Mouse (Mus musculus) activated CD4-positive, CD25-positive, alpha-beta regulatory T cell (primary cell): ENCODE measurements around the gene Tmem95. TPM values are rescaled to one million over a fixed set of nuclear protein-coding genes. Genes with fewer than 3 reads are reported as not detected.

Experiments used
- polyA plus RNA-seq, 2 experiments: library from polyadenylated mRNA; unstranded; fragments of 100-300 nt; shearing (Covaris generic); gene quantifications; one replicate each; pipeline ENCODE4 v1.2.1; 2017

Gene Tmem95
- not detected for polyA plus RNA-seq

DNA sequence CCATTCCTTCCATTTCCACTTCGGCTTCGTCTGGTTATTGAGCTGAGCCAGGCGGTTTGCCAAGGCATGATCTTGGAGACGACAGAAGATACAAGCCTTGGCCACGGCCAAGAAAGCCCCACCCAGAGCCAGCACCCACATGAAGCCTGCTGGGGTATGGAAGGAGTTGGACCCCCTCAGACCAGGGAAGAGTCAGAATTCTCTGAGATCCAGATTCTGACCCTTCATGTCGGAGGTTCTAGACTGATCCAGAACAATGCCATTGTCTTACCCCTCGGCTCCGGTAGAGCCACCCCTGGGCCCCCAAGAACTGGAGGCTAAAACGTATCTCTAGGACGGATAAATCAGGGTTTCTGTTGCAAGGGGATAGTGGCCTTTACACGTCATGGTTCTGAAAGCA lies at the start of gene Tmem95:
Gene Tmem95, minus strand, starts transcription at position 141 of the 400 bp plus-strand sequence.

DNA sequence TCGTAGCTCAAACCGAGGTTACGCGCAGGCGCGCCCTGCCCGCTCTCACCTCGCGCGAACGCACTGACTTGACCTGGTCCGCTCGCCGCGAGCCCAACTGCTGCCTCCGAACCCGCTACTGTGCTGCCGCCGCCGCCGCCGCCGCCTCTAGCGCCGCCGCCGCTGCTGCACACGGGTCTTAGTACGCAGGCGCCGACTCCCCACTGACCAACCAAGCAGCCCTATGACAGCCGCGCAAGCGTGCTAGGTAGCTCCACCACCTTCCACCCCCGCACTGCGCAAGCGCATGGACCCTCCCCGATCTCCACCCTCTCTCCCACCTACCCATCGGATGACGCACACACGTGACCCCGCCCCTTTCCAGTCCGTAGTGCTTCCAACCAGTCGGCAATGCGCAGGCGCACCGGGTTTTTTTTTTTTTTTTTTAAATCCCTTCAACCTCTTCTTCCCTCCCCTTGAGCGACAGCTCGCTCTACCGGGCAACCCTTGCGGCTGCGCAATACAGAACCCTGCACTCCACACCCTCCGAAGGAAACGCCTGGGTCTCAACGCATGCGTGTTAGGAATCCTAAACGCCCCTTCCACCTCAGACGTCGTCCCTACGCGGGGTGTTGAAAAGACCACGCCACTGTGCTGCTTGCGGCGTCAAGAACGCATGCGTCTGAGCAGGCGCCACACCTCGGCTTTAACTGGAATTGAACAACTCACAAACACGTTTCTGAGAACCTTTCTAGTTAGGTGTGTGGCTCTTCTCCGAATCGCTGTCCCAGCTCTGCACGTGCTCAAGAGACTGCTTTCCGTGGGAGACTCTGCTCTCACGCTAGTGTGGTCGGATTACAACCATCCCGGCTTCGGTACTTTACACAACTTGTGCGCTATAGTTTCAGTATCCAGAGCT lies 43.5 kb upstream of the Tmem95 start, which contains the start of gene Eif5a:
Gene Eif5a, minus strand, starts transcription at position 845 of the 898 bp plus-strand sequence.

DNA sequence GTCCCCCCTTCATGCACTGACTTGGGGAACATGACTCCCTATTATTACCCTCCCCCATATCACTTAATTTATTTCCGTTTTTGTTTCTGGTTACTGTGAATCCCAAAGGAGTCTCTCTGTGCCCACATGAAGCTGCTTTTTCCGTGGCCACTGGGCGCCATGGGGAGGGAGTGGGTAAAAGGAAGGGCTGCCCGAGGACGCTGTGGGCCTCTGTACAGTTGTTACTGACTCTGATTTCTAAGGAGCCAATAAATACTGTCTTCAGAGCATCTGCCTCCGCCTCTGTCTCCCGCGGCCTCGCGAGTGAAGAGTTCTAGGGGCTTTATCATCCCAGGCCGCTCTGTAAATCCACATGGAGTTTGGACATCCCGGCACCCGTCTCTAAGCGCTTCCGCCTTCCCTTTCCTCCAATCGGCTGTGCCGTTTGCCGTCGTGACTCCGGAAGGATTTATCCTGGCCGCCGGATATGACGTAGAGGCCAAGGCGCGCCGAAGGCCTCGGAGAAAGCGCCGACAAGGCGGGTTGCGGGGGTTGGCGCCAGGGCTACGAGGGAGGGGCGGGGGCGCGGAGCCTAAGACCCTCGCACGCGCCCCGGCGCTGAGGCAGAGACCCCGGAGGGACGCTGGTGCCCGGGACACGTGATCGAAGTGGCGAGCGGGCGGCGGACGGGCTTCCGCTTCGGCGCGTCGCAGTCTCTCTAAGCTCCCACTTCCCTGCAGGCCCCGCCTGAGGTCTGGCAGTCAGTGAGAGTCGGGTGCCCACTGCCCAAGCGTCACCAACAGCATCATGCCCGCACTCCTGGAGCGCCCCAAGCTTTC lies 35.9 kb upstream of the Tmem95 start, which contains the start of gene Gps2:
Gene Gps2, plus strand, starts transcription at position 335 of the 818 bp plus-strand sequence.

DNA sequence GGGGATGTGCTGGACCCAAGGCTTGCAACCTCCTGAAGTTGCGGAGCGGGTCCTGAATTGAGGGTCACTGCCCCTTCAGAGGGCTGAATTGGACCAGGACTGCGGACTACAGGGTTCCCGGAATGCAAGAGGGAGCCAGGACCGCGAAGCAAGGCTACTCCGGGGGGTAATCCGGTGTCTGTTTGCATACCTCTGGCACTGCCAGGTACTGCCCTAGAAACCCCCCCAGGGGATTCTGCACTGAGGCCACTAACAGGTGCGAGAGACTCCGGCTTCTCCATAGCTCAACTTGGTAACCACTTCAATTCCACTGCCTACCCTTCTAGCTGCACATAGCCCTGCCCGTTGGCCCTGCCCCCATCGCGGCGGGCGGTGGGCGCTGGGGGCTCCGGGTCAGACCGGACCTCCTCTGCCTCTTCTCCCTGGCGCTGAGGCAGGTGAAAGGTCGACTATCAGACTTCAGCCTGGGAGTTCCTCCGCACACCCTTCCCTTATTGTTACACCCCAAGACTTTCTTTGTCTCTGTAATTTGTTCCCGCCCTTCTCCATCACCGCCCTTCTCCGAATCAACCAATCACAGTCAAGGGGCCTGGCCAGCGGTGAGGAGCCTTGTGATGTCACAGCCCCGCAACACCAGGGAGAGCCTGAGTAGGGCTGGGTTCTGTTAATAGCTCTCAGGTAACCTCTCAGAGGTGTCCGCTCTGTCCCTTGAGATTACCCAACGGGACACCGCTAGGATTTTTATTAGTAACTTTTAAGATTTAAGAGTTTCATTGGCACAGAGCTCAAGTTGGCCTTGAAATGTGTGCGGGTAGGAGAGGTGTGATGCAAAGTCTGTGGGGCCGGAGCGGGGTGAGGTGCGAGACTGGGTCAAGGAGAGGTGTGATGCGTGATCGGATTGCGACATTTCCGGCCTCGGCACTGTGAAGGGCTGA lies 22.9 kb upstream of the Tmem95 start, which contains the start of the genes 2810408A11Rik and Neurl4:
Gene 2810408A11Rik, minus strand, starts transcription at position 517 of the 935 bp plus-strand sequence.
Gene Neurl4, plus strand, starts transcription at position 602 of the 935 bp plus-strand sequence.

DNA sequence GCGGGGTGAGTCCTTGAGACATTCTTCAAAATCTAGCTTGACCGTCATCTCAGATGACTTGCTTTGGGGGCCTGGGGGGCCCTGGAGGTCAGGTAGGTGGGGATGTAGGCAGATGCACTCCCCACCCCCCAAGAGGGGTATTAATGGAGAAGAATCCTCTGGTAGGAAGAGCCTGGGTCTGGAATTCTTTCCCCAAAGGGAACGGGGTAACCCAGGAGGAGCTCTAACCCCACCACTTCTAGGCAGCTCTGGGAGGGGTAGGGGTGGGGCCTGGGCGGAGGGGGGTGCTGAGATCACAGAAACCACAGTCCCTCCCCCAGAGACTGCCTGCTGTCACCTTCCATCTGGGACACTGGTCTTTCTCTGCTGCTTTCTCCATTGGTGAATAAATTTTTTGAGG lies 17.5 kb upstream of the Tmem95 start, which contains the start of gene Acap1:
Gene Acap1, minus strand, starts transcription at position 249 of the 400 bp plus-strand sequence.

DNA sequence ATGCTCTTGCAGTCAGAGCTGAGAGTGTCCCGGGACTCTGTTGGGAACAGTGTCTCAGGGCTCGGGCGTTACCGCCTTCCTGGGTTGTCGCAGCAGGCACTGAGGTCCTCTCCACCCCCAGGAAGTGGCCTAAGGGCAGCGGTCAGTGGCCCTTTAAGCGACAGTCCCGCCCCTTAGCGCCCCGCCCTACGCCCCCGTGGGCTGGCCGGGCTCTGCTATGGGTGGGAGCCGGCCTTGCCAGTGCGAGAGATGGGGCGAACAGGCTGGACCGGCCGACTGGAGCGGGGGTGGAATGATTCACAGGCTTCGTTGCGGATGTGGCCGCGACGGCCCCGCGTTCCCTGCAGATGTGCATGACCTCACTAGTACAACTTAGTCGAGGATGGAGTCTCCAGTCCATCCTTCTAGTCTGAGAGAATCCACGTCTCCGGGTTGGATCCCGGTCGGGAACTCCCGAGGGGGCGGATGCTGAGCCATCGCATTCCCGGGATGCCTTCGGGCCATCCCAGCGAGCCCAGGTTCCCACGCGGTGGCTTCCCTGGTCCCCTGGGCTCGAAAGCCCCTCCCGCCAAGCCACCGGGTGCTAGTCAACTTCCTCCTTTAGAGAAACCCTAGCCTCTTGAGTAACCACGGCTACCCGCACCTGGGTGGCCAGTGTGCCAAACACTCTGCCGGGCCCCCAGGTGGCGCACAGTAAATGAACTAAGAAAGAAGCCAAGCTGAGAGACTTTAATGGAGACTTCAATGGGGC lies 3.2 kb upstream of the Tmem95 start, which contains the start of gene Kctd11:
Gene Kctd11, minus strand, starts transcription at position 554 of the 751 bp plus-strand sequence.

DNA sequence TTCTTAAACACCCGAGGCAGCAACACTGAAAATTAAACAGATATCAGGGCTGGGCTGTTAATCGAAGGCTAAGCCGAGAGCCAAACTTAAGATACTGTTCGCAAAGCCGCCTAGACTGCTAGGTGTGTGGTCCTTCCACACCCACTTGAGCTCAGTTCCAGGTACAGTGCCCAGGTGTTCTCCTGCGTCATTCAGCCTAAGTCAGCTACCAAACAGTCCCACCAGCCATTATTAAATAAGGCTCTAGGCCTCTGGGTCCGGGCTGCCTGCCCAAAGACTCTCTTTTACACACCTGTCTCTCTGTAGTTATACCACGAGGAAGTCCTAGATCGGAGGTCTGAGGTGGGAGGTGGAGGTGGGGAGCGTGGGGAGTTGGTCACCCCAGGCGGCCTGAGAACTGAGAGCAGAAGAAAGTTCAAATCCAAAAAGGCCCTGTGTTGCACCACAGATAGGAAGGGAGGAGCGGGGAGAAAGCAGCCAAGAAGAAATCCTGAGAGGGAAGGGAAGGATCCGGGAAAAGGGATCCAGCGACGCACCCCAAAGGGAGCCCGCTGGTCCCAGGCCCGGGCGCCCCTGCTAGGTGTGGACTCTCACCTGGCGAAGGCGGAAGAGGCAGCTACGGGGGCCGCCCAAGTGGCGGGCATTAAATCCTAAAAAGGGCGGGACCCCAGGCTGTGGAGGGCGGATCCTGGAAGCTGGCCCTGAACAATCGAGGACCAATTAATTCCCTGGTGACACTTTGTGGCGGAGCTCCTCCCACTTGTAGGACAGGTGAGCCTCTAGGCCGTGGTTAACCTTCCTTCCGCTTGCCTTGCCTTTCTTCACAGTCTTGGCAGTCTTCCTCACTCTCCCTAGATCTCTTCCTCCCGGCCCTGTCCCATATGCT lies 19.5 kb downstream of the Tmem95 start, which contains the start of gene Tnk1:
Gene Tnk1, minus strand, starts transcription at position 618 of the 886 bp plus-strand sequence.

DNA sequence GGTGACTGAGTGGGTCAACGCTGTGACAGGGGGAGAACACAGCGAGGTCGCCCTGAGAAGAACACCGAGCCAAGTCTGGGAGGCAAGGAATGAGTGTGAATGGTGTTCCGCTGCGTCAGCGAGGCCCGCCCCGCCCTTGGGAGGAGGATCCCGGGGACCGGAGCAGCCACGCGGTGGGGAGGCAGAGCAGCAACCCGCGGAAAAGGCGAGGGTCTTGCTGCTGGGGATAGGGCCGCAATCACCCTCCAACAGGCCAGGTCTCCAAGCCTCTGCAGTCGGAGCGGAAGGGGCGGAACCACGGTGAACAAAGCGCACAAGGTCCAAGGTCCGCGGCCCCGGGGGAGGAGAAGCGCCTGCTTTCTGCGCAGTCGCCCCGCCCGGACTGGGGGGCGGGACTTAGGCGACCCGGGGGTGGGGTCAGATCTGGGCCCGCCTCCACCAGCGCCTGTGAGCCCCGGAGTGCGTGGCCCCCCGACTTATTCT lies 31.6 kb downstream of the Tmem95 start, which contains the start of gene Plscr3:
Gene Plscr3, plus strand, starts transcription at position 179 of the 483 bp plus-strand sequence.

DNA sequence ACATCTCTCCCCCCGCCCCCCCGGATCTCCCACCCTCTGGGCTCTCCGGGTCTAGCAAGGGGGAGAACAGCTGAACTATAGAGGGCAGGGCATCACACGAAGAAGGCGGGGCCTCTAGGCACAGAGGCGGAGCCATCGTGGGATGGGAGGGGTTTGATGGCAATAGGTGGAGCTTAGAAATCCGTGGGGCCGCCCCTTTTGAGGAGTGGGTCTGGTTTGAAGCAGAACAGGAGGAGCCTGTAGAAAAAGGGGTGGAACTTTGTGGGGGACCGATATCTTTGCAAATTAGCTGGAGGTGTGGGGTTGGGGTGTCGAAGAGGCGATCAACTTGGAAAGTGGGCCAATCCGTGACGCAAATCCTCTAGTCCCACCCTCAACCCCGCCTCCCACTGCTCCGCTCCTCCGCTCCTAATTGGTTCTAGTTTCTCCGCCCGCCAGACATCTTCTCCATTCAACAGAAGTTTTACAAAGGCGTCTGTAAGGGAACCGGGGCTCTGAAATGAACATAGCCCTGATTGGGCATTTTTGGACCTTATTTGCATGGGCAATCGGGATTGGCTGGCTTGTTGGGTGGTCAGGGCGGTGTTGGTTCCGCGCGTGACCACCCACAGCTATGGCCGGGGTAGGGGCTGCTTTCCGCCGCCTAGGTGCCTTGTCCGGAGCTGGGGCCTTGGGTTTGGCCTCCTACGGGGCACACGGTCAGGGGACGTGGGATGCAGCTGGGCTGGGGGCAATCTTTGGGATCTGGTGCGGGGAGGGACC lies 39.7 kb downstream of the Tmem95 start, which contains the start of gene Tmem256:
Gene Tmem256, plus strand, starts transcription at position 563 of the 762 bp plus-strand sequence.

DNA sequence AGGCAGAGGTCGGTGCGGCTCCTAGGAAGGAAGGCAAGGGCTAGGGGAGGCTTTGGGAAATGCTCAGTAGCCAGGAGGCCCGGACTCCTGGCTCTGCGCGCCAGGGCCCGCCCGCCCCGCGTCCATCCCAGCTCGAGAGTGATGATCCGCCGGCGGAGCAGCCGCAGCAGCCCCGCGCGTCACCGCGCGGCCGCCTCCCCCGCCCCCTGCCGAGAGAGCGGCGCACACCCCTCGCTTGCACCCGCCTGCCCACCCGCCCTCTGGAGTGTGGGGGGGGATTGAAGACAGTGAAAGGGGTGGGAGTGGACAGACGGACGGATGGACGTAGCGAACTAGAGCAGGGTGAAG lies 40.2 kb downstream of the Tmem95 start, which contains the start of gene Nlgn2:
Gene Nlgn2, minus strand, starts transcription at position 181 of the 348 bp plus-strand sequence.

Other genes with a start within 250 kb of the Tmem95 start
- gene Fxr2, start 245.0 kb downstream of the Tmem95 start, polyA plus RNA-seq = 10 to 100 TPM; 49.1 to 52.6 TPM
- not detected for gene Sox15, start 222.7 kb downstream of the Tmem95 start, polyA plus RNA-seq
- 10 to 100 TPM; 78.8 to 82.1 TPM for gene Mpdu1, start 215.4 kb downstream of the Tmem95 start, polyA plus RNA-seq
- 10 to 100 TPM in 1 of 2 experiments, 1 to 10 TPM in 1; 5.9 to 15.7 TPM for gene Cd68, start 211.9 kb downstream of the Tmem95 start, polyA plus RNA-seq
- 100 to 1,000 TPM; 550 to 657 TPM for gene Eif4a1, start 205.6 kb downstream of the Tmem95 start, polyA plus RNA-seq
- gene Senp3, start 195.9 kb downstream of the Tmem95 start, polyA plus RNA-seq = 10 to 100 TPM; 47.4 to 49.1 TPM
- gene Tnfsf13, start 192.2 kb downstream of the Tmem95 start, polyA plus RNA-seq = under 1 TPM; 0.13 to 0.34 TPM
- gene Tnfsf12, start 182.2 kb downstream of the Tmem95 start, polyA plus RNA-seq = under 1 TPM; 0.31 to 0.42 TPM
- under 1 TPM; 0.08 to 0.44 TPM for gene Tnfsfm13, start 181.9 kb downstream of the Tmem95 start, polyA plus RNA-seq
- gene Polr2a, start 119.4 kb downstream of the Tmem95 start, polyA plus RNA-seq = 10 to 100 TPM; 30.9 to 45.6 TPM
- not detected for gene Slc35g3, start 116.0 kb downstream of the Tmem95 start, polyA plus RNA-seq
- 1 to 10 TPM; 4.9 to 5.8 TPM for gene Zbtb4, start 112.1 kb downstream of the Tmem95 start, polyA plus RNA-seq
- gene Chrnb1, start 82.1 kb downstream of the Tmem95 start, polyA plus RNA-seq = 1 to 10 TPM; 1.6 to 3.6 TPM
- not detected for gene Fgf11, start 76.2 kb downstream of the Tmem95 start, polyA plus RNA-seq
- gene Tmem102, start 72.4 kb downstream of the Tmem95 start, polyA plus RNA-seq = under 1 TPM in 1 of 2 experiments, not detected in 1; 0.38 TPM
- gene Gm39566, start 62.7 kb downstream of the Tmem95 start, polyA plus RNA-seq = not detected
- gene Spem2, start 59.6 kb downstream of the Tmem95 start, polyA plus RNA-seq = not detected
- gene Spem1, start 55.8 kb downstream of the Tmem95 start, polyA plus RNA-seq = not detected
- under 1 TPM; 0.24 to 0.34 TPM for gene Nlgn2, start 40.2 kb downstream of the Tmem95 start, polyA plus RNA-seq
- gene Tmem256, start 39.5 kb downstream of the Tmem95 start, polyA plus RNA-seq = 100 to 1,000 TPM; 109 to 131 TPM
- gene Plscr3, start 31.6 kb downstream of the Tmem95 start, polyA plus RNA-seq = 10 to 100 TPM; 19.0 to 36.8 TPM
- gene Tnk1, start 19.3 kb downstream of the Tmem95 start, polyA plus RNA-seq = not detected
- gene Kctd11, start 3.4 kb upstream of the Tmem95 start, polyA plus RNA-seq = 1 to 10 TPM in 1 of 2 experiments, under 1 TPM in 1; 0.39 to 3.3 TPM
- 100 to 1,000 TPM; 299 to 487 TPM for gene Acap1, start 17.5 kb upstream of the Tmem95 start, polyA plus RNA-seq
- gene 2810408A11Rik, start 23.0 kb upstream of the Tmem95 start, polyA plus RNA-seq = 1 to 10 TPM; 1.5 to 4.2 TPM
- 1 to 10 TPM; 5.2 to 6.2 TPM for gene Neurl4, start 23.1 kb upstream of the Tmem95 start, polyA plus RNA-seq
- gene Gps2, start 35.9 kb upstream of the Tmem95 start, polyA plus RNA-seq = 100 to 1,000 TPM; 148 to 174 TPM
- gene Eif5a, start 43.9 kb upstream of the Tmem95 start, polyA plus RNA-seq = 1,000 to 10,000 TPM; 1,226 to 1,635 TPM
- not detected for gene Ybx2, start 57.8 kb upstream of the Tmem95 start, polyA plus RNA-seq
- gene Slc2a4, start 70.2 kb upstream of the Tmem95 start, polyA plus RNA-seq = not detected
- under 1 TPM in 1 of 2 experiments, not detected in 1; 0.49 TPM for gene Cldn7, start 86.8 kb upstream of the Tmem95 start, polyA plus RNA-seq
- 100 to 1,000 TPM in 1 of 2 experiments, 10 to 100 TPM in 1; 88.2 to 126 TPM for gene Ctdnep1, start 103.1 kb upstream of the Tmem95 start, polyA plus RNA-seq
- 100 to 1,000 TPM in 1 of 2 experiments, 10 to 100 TPM in 1; 57.5 to 119 TPM for gene Elp5, start 104.5 kb upstream of the Tmem95 start, polyA plus RNA-seq
- gene Gabarap, start 113.1 kb upstream of the Tmem95 start, polyA plus RNA-seq = 100 to 1,000 TPM; 433 to 450 TPM
- 10 to 100 TPM; 80.2 to 94.0 TPM for gene Phf23, start 117.8 kb upstream of the Tmem95 start, polyA plus RNA-seq
- gene Dvl2, start 122.6 kb upstream of the Tmem95 start, polyA plus RNA-seq = 10 to 100 TPM; 14.2 to 22.1 TPM
- 100 to 1,000 TPM; 104 to 130 TPM for gene Acadvl, start 137.4 kb upstream of the Tmem95 start, polyA plus RNA-seq
- gene Dlg4, start 138.9 kb upstream of the Tmem95 start, polyA plus RNA-seq = 1 to 10 TPM; 5.6 to 5.7 TPM
- not detected for gene Asgr1, start 176.1 kb upstream of the Tmem95 start, polyA plus RNA-seq
- not detected for gene Asgr2, start 214.6 kb upstream of the Tmem95 start, polyA plus RNA-seq